Mouse (Mus musculus): ENCODE data around the gene Cilp2.
A peak's percentile ranks its signal among the peaks of the same experiment; 100 is the strongest.

Gene Cilp2

DNA sequence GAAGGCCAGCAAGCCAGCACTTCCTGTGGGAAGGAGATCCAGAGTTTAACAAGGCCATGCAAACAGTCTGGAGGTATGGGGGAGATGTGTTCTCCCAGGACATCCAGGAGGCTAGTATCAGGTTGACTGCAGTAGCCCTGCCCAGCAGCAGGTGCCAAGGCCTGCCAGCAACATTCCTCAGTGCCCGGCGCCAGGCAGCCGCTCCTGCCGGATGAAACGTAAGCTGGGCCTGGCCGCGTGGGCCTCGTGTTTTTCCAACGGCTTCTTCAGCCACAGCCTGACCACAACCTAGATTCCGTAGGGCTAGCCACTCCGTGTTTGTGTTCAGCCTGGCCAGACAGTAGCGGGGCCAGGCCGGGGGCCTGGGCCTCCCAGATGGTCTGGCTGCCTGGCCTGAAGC is 12.8 kb downstream of the Cilp2 start:
- no peak for DNase-seq (ENCODE audit: low read depth in 2 of 2, low spot score in 2 of 2)

DNA sequence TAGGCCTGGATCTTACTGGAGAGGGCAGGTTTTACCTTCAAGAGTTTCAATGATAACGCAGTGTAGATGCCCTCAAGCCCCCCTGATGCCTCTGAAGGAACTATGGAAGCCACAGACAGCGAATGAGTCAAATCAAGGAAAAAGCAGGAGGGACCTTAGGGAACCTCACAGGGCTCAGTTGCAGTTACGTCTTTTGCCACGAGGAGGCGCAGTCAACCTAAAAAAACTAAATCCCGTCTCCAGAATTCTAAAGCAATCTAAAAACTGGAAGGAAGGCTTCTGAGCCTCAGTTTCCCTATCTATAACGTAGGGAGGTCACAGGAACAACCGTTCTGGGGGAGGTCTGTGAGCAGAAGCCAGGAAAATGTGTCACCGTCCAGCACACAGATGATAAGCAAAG is 13.3 kb downstream of the Cilp2 start:
- DNase-seq (ENCODE audit: low read depth in 2 of 2, low spot score in 2 of 2) = peak in 1 of 2 experiments; percentile 54

DNA sequence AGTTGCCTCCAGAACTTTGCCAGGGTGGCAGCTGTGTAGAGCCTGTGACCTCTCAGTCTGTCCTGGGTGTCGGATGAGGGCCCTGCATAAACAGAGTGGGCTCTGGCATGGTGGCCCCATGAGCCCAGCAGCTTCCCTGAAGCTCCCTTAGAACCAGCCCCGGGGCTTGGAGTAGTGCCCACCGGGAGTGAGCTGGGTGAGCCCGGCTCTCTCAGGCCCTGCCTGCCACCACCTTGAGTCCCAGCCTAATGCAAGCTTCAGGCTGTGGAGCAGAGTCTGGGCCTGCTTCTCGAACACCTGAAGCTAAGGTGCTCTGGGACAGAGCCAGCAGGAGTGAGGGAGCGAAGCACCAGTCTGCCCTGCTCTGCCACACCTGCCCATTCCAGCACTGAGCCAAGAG is 16.6 kb downstream of the Cilp2 start:
- no peak for DNase-seq (ENCODE audit: low read depth in 2 of 2, low spot score in 2 of 2)

DNA sequence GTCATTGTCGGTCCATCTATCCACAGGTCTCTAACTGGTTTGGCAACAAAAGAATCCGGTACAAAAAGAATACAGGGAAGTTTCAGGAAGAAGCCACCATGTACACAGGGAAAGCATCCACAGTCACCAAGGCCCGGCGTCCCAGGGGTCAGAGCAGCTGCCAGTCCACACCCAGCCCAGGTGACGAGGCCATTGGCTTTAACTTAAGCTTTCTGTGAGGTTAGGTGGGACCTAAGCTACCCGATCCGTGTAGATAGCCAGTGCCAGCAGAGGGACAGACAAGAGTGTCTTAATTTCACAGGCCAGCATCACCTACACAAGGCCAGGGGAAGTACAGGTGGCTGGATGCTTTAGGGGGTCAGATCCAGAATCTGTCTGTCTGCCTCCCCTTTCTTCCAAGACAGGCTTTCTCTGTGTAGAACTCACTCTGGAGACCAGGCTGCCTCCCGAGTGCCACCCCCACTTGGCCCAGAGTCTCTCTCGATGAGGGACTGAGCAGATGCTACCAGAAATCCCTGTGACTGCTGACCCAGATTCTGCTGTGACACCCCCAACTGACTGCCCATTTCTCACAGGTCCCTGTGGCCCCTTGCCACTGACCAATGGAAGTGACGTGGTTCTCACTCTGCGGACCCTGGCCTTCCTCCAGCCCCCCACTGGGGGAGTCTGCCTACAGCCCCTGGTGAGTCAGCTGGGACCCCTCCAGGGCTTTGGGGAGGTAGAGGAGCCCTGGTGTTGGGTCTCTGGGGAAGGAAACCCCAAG is 17.3 kb downstream of the Cilp2 start:
- no peak for DNase-seq (ENCODE audit: low read depth in 2 of 2, low spot score in 2 of 2)

DNA sequence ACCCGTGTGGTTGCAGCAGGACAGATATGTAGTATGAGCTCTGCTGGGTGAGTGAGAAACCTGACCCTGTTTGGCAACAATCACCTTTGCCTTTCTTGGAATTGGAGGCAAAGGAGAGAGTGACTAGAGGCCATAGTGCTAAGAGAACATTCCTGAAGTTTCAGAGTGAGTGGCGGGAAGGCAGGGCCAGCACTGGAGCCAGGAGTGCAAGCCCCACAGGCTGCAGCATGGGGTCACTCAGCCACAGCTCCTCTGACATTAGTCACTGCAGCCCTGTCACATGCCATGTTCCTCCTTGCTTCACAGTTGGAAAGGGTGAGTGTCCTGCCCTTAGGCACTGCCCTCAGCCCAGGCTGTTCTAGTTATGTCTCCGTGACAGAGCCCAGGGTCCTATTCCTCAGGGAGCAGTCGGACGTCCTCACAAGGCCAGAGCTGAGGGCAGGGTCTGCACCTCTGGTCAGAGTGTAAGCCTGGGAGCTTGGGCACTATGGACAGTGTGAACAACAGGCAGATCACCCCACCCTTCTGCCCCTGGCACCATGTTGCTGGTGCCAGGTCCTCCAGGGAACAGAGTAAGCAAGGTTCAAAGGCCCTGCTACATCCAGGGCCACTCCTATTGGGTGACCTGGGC is 19.7 kb downstream of the Cilp2 start:
- no peak for DNase-seq (ENCODE audit: low read depth in 2 of 2, low spot score in 2 of 2)

DNA sequence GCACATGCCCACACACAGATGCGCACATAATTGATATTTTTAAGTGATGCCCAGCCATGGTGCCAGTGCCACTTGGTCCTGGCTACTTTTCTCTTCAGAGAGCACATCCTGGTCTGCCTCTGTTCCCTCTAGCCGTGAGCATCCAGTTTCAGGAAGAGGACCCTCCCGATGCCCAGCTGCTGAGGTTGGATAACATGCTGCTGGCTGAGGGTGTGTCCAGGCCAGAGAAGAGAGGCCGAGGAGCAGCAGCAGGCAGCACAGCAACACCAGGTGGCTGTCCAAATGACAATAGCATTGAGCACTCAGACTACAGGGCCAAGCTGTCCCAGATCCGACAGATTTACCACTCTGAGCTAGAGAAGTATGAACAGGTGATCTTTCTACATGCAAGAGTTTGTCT is 23.3 kb downstream of the Cilp2 start:
- DNase-seq (ENCODE audit: low read depth in 2 of 2, low spot score in 2 of 2) = no peak

DNA sequence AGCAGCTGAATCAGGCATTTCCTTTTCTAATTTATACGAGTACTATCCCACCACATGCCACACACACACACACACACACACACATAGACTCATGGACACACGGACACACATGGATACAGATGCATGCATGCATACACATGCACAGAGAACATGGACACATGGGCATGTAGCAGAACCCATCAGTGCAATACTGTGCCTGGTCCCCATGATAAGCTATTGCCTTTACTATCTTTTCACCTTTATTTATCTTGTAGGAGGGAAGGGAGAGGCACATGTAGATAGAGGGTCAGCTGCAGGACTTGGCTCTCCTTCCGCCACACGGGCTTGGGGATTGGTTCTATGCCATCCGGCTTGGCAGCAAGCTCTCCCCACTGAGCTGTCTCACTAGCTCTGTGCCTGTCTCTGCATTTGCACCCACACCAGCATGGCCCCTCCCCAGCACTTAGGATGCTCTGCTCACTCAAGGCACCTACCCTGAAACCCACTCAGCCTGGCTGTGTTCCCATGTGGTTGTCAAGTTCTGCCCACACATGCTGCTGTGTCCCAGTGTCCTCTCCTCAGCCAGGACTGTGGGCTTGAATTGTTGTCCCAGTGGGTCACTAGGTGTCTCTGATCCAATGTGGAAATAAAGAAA is 24.0 kb downstream of the Cilp2 start:
- no peak for DNase-seq (ENCODE audit: low read depth in 2 of 2, low spot score in 2 of 2)

DNA sequence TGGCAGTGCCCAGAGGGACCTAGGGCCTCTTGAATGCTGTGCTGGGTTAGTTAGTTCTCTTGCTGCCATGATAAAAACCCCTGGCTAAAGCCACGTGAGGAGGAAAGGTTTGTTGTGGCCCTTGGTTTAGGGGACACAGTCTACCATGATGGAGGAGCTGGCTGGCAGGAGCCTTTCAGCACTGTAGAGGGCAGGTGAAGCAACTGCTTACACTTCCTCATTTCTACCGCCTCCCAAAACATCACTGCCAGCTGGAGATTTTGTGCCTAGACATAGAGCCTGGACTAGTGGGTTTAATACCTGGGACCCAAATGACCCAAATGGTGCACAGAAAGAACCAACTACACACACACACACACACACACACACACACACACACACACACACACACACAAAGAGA is 26.2 kb downstream of the Cilp2 start:
- DNase-seq (ENCODE audit: low read depth in 2 of 2, low spot score in 2 of 2) = no peak

DNA sequence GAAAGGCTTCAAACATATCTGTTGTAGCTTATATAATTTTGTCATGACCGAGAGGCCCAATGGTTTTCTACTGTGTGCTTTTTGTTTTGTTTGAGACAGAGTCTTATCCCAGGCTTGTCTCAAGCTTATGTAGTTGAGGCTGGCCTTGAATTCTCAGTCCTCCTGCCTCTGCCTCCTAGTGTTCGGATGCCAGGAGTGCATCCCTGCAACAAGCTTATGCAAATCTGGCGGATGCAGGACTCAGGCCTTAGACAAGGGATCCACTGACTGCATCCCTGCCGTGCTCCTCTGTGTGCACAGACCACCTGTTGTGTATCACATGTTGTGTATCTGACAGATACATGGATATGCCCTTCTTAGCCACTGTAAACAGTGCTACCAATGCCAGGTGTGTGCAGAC is 26.7 kb downstream of the Cilp2 start:
- no peak for DNase-seq (ENCODE audit: low read depth in 2 of 2, low spot score in 2 of 2)

DNA sequence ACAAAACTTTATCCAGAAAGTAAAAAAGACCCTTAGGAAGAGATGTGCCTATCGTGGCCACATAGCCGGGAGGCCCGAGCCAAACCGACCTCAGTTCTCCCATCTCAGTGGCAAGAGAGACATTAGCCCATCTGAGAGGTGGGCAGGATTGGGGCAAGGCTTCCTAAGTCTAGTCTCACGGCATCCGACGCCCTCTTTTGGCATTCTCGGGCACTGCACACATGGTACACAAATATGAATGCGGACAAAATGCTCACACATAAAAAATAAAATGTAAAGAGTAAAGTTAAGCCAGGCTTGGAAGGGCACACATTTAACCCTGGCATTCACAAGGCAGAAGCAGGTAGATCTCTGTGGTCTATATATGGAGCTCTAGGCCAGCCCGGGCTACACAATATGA is 33.6 kb downstream of the Cilp2 start:
- DNase-seq (ENCODE audit: low read depth in 2 of 2, low spot score in 2 of 2) = no peak

DNA sequence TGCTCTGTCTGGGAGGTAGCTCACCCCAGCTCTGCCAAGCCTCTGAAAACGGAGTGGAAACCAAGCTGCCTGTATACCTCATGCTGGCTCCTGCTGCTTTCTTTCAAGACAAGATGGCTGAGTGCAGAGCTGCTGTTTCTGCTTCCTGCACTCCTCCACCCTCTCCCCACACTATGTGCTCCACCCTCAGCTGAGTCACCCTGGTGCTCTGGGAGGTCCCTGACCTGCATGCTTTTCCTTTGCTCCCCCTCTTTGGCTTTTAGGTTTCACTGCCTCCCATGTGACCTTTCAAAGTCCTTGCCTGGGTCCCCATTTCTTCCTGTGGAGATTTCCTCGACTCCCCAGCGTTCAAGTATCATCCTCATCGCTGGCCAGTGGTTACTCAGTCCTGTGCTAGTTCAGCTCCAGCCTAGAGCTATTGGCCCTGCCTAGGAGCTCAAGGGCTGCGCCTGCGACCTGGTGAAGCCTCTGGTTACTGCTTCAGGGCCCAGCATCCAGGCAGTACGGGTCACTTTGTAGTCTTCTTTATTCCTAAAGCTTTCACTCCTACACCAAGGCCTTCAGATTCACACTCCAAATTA is 36.5 kb downstream of the Cilp2 start:
- no peak for DNase-seq (ENCODE audit: low read depth in 2 of 2, low spot score in 2 of 2)

DNA sequence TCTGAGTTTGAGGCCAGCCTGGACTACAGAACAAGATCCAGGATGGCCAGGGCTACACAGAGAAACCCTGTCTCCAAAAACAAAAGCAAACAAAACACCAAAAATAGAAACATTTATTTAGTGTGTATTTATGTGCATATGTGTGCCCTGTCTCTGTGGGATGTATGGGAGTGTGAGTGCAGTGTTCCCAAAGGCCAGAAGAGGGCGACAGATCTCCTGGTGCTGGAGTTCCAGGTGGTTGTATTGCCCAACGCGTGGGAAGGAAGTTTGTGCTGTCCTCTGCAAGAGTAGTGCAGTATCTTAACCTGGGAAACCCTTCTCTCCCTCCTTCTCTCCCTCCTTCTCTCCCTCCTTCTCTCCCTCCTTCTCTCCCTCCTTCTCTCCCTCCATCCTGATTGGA is 37.6 kb downstream of the Cilp2 start:
- DNase-seq (ENCODE audit: low read depth in 2 of 2, low spot score in 2 of 2) = no peak

DNA sequence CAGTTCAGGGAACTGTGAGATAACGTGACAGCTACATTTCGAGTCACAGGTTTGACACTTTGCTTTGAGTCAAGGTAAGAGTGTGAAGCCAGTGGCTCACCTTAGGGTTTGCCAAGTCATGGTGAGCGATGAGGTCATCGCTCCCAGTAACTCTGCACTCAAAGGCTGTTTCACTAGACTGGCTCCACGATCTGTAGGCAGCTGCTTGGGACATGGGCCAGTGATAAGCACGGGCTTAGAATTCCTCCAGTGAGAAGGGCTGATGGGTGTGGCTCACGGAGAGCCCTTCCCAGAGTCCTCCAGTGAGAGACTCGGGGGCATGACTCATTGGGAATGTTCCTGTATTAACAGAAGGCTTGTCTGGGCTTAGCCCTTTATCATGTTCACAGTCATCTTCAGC is 38.5 kb downstream of the Cilp2 start:
- DNase-seq (ENCODE audit: low read depth in 2 of 2, low spot score in 2 of 2) = no peak

DNA sequence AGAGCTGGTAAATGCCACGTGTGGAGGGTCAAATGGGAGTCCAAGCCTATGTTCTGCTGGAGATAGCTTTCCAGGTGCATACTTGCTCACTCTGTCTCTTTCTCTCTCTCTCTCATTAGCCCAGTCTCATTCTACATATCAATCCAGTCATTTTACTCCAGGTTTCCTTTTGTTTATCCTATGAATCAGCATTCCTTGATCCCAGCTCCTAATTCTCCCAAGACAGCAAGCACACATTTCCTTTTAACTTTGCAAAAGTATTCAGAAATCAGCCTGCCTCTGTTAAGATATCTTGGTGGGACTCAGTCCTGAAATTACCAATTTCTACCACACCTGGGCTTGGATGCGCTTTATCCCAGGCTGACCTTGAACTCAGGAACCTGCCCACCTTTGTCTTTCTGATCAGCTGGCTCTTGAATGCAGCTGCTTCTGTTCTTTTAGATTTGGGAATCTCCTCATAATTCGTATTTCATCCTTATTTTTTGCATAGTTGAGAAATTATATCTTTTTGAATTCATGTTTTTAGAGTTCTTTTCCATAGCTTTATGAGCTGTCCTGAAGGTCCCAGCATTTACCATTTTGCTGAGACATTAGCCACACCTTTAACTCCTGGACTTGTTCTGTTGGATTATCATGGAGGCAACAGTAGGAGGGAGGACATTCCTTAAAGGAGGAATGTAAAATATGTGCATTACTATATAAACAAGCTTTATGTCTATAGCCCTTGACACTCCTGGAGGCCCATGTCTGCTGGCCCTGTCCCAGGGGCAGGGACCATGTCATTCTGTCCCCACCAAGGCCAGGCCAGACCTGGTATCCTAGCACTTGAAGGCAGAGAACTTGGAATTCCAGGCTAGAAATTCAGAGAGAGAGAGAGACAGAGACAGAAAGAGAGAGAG is 40.1 kb downstream of the Cilp2 start:
- DNase-seq (ENCODE audit: low read depth in 2 of 2, low spot score in 2 of 2) = no peak

DNA sequence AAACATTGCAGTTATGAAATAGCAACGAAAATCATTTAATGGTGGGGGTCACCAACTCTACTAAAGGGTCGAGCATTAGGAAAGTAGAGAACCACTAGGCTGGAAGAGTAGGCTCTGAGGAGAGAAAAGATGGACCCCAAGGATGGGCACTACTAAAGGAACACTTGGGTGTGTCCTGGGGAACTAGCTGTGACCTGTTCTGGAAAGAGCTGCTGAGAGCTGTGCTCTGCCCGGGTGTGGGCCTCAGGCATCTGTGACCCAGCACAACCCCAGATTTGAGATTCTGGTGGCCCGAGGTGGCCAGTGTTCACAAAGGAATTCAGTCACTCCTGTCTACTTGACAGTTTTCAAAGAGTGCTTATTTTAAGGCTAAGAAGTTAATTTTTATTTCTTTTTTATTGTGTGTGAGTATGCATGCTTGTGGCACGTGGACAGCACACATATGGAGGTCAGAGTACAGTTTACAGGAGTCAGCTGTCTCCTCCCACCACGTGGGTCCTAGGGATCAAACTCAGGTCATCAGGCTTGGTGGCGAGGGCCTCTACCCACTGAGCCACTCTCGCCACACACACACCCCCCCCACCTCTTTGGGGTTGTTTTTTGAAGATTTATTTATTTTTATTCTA is 50.3 kb downstream of the Cilp2 start:
- DNase-seq (ENCODE audit: low read depth in 2 of 2, low spot score in 2 of 2) = no peak

DNA sequence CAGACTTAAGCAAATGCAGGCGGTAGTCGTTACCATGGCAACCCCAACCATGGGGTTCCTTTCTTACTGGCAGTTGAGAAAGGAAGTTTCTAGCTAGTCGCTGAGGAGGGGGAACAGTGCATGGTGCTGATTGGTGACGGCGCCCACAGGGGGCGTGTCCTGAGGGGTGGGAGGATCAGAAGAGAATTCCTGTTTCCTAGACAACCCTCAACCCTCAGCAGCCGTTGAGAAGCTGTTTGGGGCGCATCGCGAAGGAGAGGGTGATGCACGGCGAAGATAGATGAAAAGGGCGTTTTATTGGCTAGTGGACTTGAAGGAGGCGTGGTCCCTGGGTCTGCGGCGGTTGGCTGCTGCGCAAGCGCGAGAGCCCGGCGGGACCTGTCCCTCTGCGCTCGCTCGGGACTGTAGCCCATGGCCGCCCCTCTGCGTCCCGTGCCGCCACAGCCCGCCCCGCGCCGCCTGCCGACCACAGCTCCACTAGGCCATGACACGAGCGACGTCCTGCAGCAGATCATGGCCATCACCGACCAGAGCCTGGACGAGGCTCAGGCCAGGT is 55.1 kb downstream of the Cilp2 start, which contains the start of gene Pbx4:
Gene Pbx4, plus strand, starts transcription at position 194 of the 556 bp plus-strand sequence.
- DNase-seq (ENCODE audit: low read depth in 2 of 2, low spot score in 2 of 2) = peak; percentile 86

Measured in CD8-positive naive resting alpha-beta T cell, adult 2 months (primary cell).